Mouse (Mus musculus) layer of hippocampus, adult 8-10 months (tissue): ENCODE results near the gene R3hdml. TPM values are rescaled to one million over a fixed set of nuclear protein-coding genes. Genes with fewer than 3 reads are reported as not detected.
"Not testable (repeated sequence)": the region's sequence is repeated elsewhere in the genome, so short reads cannot be mapped to it uniquely, and the experiment has no call there.

ENCODE experiments used
- DNase-seq, 2 experiments: peaks; one replicate each; pipeline ENCODE4 v3.0.0; 2022; ENCODE audit warnings: low spot score in 2 of 2
- total RNA-seq, 4 experiments: library from RNA; stranded (reverse); gene quantifications; 2 replicates each; pipeline ENCODE4 v1.2.4; 2022

Gene R3hdml
- not detected for total RNA-seq

GRCm38 (mm10) chr2:163492018-163492417, at the start of gene R3hdml:
R3hdml (plus strand) TSS chr2:163492318.
- DNase-seq = no peak

- DNase-seq = no peak
Observed at GRCm38 (mm10) chr2:163443543-163443942, 48.6 kb upstream of the R3hdml start.

- DNase-seq = no peak
Observed at GRCm38 (mm10) chr2:163444017-163444416, 48.1 kb upstream of the R3hdml start.

- DNase-seq = no peak
Observed at GRCm38 (mm10) chr2:163447375-163447774, 44.7 kb upstream of the R3hdml start.

- DNase-seq = no peak
Observed at GRCm38 (mm10) chr2:163449276-163449675, 42.8 kb upstream of the R3hdml start.

GRCm38 (mm10) chr2:163450668-163451295, 41.3 kb upstream of the R3hdml start:
- DNase-seq = peak; percentile 53 to 62

GRCm38 (mm10) chr2:163452738-163453137, 39.4 kb upstream of the R3hdml start:
- DNase-seq = no peak

- no peak for DNase-seq
Observed at GRCm38 (mm10) chr2:163453378-163453777, 38.7 kb upstream of the R3hdml start.

GRCm38 (mm10) chr2:163458539-163459265, 33.4 kb upstream of the R3hdml start:
- no peak for DNase-seq

- no peak for DNase-seq
Observed at GRCm38 (mm10) chr2:163459380-163459779, 32.7 kb upstream of the R3hdml start.

- no peak for DNase-seq
Observed at GRCm38 (mm10) chr2:163460622-163461021, 31.5 kb upstream of the R3hdml start.

GRCm38 (mm10) chr2:163461307-163461706, 30.8 kb upstream of the R3hdml start:
- not testable (repeated sequence) for DNase-seq

GRCm38 (mm10) chr2:163462386-163462785, 29.7 kb upstream of the R3hdml start:
- no peak for DNase-seq

- DNase-seq = no peak
Observed at GRCm38 (mm10) chr2:163462801-163463200, 29.3 kb upstream of the R3hdml start.

GRCm38 (mm10) chr2:163463251-163463769, 28.8 kb upstream of the R3hdml start:
- DNase-seq = no peak

- no peak for DNase-seq
Observed at GRCm38 (mm10) chr2:163463998-163464397, 28.1 kb upstream of the R3hdml start.

- DNase-seq = no peak
Observed at GRCm38 (mm10) chr2:163464562-163464961, 27.6 kb upstream of the R3hdml start.

GRCm38 (mm10) chr2:163466771-163467170, 25.3 kb upstream of the R3hdml start:
- DNase-seq = no peak

GRCm38 (mm10) chr2:163467585-163467984, 24.5 kb upstream of the R3hdml start:
- no peak for DNase-seq

GRCm38 (mm10) chr2:163468866-163469265, 23.3 kb upstream of the R3hdml start:
- no peak for DNase-seq

GRCm38 (mm10) chr2:163469711-163470110, 22.4 kb upstream of the R3hdml start:
- no peak for DNase-seq

GRCm38 (mm10) chr2:163471136-163471535, 21.0 kb upstream of the R3hdml start:
- no peak for DNase-seq
